Mouse (Mus musculus) kidney, postnatal 0 days (tissue): Measurements from ENCODE around the gene Pnkp. TPM values are rescaled to one million over a fixed set of nuclear protein-coding genes. Genes with fewer than 3 reads are reported as not detected.

Experiments
- ATAC-seq: fragments of 200-750 bp; cut with Nextera tagmentation; replicated peaks from 2 replicates; pipeline ENCODE4 v1.8.0; 2017; ENCODE audit warnings: low read depth, moderate number of reproducible peaks, moderate TSS enrichment, moderate library complexity; ENCODE audit not compliant: low FRiP score
- DNase-seq: peaks from one replicate; pipeline ENCODE4 v3.0.0-alpha.2; 2016; ENCODE audit warnings: low spot score
- H3K27ac ChIP-seq: fragments of 300-500 bp; sonication (generic); 2 replicates; pipeline ENCODE4 v1.5.1; 2014; ENCODE audit warnings: mild to moderate bottlenecking
- H3K27me3 ChIP-seq: fragments of 300-500 bp; sonication (generic); 2 replicates; pipeline ENCODE4 v1.6.1; 2014; ENCODE audit warnings: low read length, mixed read lengths; ENCODE audit not compliant: insufficient read depth
- H3K36me3 ChIP-seq: fragments of 300-500 bp; sonication (generic); 2 replicates; pipeline ENCODE4 v1.6.1; 2014; ENCODE audit warnings: low read length, mixed read lengths; ENCODE audit not compliant: insufficient read depth
- H3K4me1 ChIP-seq: fragments of 300-500 bp; sonication (generic); replicated peaks from 2 replicates; pipeline ENCODE4 v1.6.1; 2014; ENCODE audit warnings: antibody characterized with exemption, low read length, mixed read lengths; ENCODE audit not compliant: insufficient read depth
- H3K4me2 ChIP-seq: fragments of 300-500 bp; sonication (generic); 2 replicates; pipeline ENCODE4 v1.6.1; 2014; ENCODE audit warnings: mild to moderate bottlenecking, low read length, moderate library complexity, mixed read lengths
- H3K4me3 ChIP-seq: fragments of 300-500 bp; sonication (generic); replicated peaks from 2 replicates; pipeline ENCODE4 v1.5.1; 2014; ENCODE audit warnings: low read depth, low read length
- H3K9ac ChIP-seq: fragments of 300-500 bp; sonication (generic); 2 replicates; pipeline ENCODE4 v1.6.1; 2014; ENCODE audit warnings: low read depth, low read length
- H3K9me3 ChIP-seq: fragments of 300-500 bp; sonication (generic); replicated peaks from 2 replicates; pipeline ENCODE4 v1.6.1; 2016; ENCODE audit warnings: low read length, inconsistent platforms, mixed read lengths
- CTCF ChIP-seq: IDR thresholded peaks from 2 replicates; pipeline ENCODE4 v1.5.1; 2016; ENCODE audit warnings: antibody characterized with exemption, low read depth, mild to moderate bottlenecking, moderate library complexity
- WGBS: fragments of 180-500 bp; shearing (Covaris S2); extraction: QIAGEN DNeasy Blood & Tissue Kit; methylation state at CpG from one replicate; pipeline ENCODE4 v1.1.7; 2014; 5-methylcytosine and 5-hydroxymethylcytosine counted together
- polyA plus RNA-seq: library from polyadenylated mRNA; unstranded; fragments of >200 nt; fragmentation: Nextera tagmentation; extraction: Ambion mirVana; gene quantifications from 2 replicates; pipeline ENCODE4 v1.2.1, GENCODE M21; 2015

Pnkp gene
- polyA plus RNA-seq, 1 experiment from 2014 or later: 34.0 TPM

DNA sequence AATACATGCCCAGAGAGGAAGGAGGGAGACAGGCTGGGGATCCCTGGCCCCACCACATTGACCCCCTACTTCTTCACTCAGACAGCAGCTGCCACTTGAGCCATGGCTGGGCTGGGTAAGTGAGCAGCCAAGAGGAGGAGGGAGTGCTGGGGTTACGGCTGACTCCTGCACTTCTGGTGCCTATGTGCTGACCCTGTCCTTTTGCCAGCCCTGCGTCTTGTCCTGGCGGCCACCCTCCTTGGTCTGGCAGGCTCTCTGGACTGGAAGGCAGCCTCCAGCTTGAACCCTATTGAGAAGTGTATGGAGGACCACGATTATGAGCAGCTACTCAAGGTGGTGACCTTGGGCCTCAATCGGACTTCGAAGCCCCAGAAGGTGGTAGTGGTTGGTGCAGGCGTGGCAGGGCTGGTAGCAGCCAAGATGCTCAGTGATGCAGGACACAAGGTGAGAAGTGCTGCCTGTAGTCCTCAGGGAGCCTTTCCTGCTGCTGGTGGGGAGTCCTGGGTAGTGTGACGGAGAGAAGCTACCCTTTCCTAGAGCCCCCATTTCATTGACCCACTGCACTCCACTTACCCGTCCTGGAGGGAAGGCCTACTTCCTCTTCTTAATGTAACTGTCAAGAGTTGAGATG, 20.4 kb upstream of the Pnkp start:
- 79% methylated on average over 9 of the region's 9 CpGs for WGBS
- no peak overlapping the region for H3K27ac ChIP-seq
- peaks cover 4% of the 10 kb centered on the region for H3K36me3 ChIP-seq
- DNase-seq (no peak), ATAC-seq (no peak)
- H3K4me2 ChIP-seq: no peak overlapping the region
- H3K4me1 ChIP-seq: peaks cover 18% of the 10 kb centered on the region
- no peaks in the 10 kb centered on the region for H3K9me3 ChIP-seq
- no peak overlapping the region for H3K4me3 ChIP-seq
- H3K27me3 ChIP-seq: no peaks in the 10 kb centered on the region
- no peak overlapping the region for H3K9ac ChIP-seq
- TF ChIP-seq CTCF: no peak

GRCm38 (mm10) chr7:44838073-44838472, 18.9 kb upstream of the Pnkp start:
- ATAC-seq: no peak
- no peak overlapping the region for H3K4me2 ChIP-seq
- WGBS: 85% methylated on average over 6 of the region's 6 CpGs
- DNase-seq: no peak
- no peak overlapping the region for H3K27ac ChIP-seq
- H3K9ac ChIP-seq: no peak overlapping the region
- H3K4me3 ChIP-seq: no peak overlapping the region
- no peak for TF ChIP-seq CTCF
- peaks cover 18% of the 10 kb centered on the region for H3K4me1 ChIP-seq
- peaks cover 10% of the 10 kb centered on the region for H3K36me3 ChIP-seq
- H3K9me3 ChIP-seq: no peaks in the 10 kb centered on the region
- no peaks in the 10 kb centered on the region for H3K27me3 ChIP-seq

- H3K27me3 ChIP-seq: no peaks in the 10 kb centered on the region
- H3K9ac ChIP-seq: no peak overlapping the region
- no peak for TF ChIP-seq CTCF
- peaks cover 18% of the 10 kb centered on the region for H3K4me1 ChIP-seq
- peak overlapping the region; percentile 53 for H3K4me2 ChIP-seq
- peaks cover 21% of the 10 kb centered on the region for H3K36me3 ChIP-seq
- H3K27ac ChIP-seq: no peak overlapping the region
- H3K9me3 ChIP-seq: no peaks in the 10 kb centered on the region
- DNase-seq: no peak
- 28% methylated on average over 11 of the region's 11 CpGs for WGBS
- H3K4me3 ChIP-seq: peak overlapping the region; percentile 12; the same call in 1 of the 2 replicates
- ATAC-seq: no peak; the same call in 1 of the 2 replicates
Observed at GRCm38 (mm10) chr7:44839171-44839490, 17.8 kb upstream of the Pnkp start.

DNA sequence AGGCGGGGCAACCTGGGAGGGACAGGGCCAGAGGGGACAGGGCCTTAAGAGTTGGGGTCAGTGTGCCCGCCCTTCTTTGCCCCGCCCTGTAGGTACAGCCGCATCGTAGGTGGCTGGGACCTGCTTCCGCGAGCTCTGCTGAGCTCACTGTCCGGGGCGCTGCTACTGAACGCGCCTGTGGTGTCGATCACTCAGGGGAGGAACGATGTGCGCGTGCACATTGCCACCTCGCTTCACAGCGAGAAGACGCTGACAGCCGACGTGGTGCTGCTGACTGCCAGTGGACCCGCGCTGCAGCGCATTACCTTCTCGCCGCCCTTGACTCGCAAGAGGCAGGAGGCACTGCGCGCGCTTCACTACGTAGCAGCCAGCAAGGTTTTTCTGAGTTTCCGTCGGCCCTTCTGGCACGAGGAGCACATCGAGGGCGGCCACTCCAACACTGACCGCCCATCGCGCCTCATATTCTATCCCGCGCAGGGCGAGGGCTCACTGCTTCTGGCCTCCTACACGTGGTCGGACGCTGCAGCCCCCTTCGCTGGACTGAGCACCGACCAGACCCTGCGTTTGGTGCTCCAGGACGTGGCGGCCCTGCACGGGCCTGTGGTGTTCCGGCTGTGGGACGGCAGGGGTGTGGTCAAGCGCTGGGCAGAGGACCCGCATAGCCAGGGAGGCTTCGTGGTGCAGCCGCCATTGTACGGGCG, 17.3 kb upstream of the Pnkp start:
- H3K4me2 ChIP-seq: peak overlapping the region; percentile 53
- no peak overlapping the region for H3K27ac ChIP-seq
- peak overlapping the region; percentile 41; the same call in 1 of the 2 replicates for H3K9ac ChIP-seq
- 2% methylated on average over 58 of the region's 58 CpGs for whole genome bisulfite sequencing
- peak overlapping the region; percentile 12; the same call in 1 of the 2 replicates for H3K4me3 ChIP-seq
- DNase-seq (peak; percentile 49), ATAC-seq (peak; percentile 39)
- H3K27me3 ChIP-seq: no peaks in the 10 kb centered on the region
- H3K36me3 ChIP-seq: peaks cover 26% of the 10 kb centered on the region
- H3K4me1 ChIP-seq: peaks cover 18% of the 10 kb centered on the region
- TF ChIP-seq CTCF: no peak
- no peaks in the 10 kb centered on the region for H3K9me3 ChIP-seq

DNA sequence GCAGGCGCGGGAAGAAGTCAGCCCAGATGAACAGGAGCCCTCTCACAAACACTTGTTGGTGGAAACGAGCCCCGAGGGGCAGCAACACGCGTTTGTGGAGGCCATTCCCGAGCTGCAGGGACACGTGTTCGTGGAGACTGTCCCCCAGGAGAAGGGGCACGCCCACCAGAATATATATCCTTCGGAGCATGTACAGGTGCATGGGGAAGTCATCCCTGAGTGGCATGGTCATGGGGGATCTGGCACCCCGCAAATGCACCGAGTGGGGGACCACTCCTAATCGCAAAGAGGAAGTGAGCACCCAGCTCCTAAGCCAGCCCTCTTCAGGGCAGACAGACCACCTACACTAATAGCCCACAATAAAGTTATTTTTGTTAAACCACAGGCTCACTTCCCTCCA, 16.5 kb upstream of the Pnkp start:
- no peak for ATAC-seq
- H3K9ac ChIP-seq: no peak overlapping the region

DNA sequence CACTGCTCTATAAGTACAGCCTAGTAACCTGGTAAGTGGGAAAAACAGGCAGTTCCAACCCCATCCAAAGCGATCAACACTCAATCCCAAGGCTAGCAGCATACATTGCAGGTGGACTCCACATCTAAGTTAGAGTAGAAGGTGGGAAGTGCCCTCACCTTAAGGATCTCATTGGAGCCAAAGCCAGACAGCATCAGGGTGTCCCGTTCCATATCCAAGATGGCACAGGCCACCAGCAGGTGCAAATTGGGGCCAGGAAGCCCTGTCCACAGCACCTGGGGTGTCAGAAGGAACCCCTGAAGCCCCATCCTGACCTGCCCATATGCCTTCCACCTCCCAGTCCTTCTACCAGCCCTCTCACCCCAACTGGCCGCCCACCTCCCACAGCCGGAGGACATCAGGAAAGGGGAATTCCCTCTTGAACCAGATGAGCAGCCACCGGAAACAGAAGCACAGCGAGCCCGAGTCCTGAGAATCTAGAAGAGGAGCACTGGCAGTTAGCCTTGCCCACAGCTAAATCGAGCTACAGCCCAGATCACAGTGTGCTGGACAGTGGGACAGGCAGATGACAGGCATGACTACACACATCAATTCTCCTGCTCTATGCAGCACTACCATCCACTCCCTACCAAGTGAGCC, 15.0 kb upstream of the Pnkp start:
- H3K27ac ChIP-seq: no peak overlapping the region
- H3K4me3 ChIP-seq: no peak overlapping the region
- WGBS: 85% methylated on average over 8 of the region's 8 CpGs
- no peak overlapping the region for H3K9ac ChIP-seq
- H3K9me3 ChIP-seq: no peaks in the 10 kb centered on the region
- peaks cover 46% of the 10 kb centered on the region for H3K36me3 ChIP-seq
- no peak for ATAC-seq
- DNase-seq: no peak
- H3K4me2 ChIP-seq: no peak overlapping the region
- H3K27me3 ChIP-seq: no peaks in the 10 kb centered on the region
- no peak for TF ChIP-seq CTCF
- peaks cover 10% of the 10 kb centered on the region for H3K4me1 ChIP-seq

More for the DNA sequence above, 16.5 kb upstream of the Pnkp start:
- H3K27ac ChIP-seq: no peak overlapping the region
- H3K27me3 ChIP-seq: no peaks in the 10 kb centered on the region
- 59% methylated on average over 14 of the region's 14 CpGs for WGBS
- H3K9me3 ChIP-seq: no peaks in the 10 kb centered on the region
- H3K4me3 ChIP-seq: no peak overlapping the region
- peaks cover 18% of the 10 kb centered on the region for H3K4me1 ChIP-seq
- no peak for DNase-seq
- no peak overlapping the region for H3K4me2 ChIP-seq
- H3K36me3 ChIP-seq: peaks cover 34% of the 10 kb centered on the region
- TF ChIP-seq CTCF: no peak
